Mouse (Mus musculus): ENCODE measurements around the gene Hps4.

DNA sequence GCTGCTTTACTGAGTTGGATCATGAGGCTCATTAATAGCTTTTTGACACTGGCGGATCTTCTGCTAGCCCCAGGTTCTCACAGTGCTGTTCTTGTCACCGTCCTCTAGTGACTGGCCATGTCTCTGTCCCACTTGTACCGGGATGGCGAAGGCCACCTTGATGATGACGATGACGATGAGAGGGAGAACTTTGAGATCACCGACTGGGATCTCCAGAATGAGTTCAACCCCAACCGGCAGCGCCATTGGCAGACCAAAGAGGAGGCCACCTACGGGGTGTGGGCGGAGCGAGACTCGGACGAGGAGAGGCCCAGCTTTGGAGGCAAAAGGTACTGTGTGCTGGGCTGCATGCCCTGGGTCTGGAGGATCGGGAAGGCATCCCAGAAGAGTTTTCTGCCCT is 15.0 kb upstream of the Hps4 start:
- no peak for TF ChIP-seq CTCF (IDR thresholded peaks at IDR 0.05; ENCODE audit: low read depth, low read length)
- TF ChIP-seq POLR2A (IDR thresholded peaks at IDR 0.05; ENCODE audit: borderline replicate concordance, low read depth, low read length) = no peak

Data from bone marrow macrophage, adult 2 months (primary cell).